ENCODE assay signal across 8 mouse cellular contexts in genomic region chr15:96802034-96802728, GRCm38 (mm10).
A peak's percentile ranks its signal among the peaks of the same experiment; 100 is the strongest.
DNase-seq lines count a peak whose midpoint lies in the region; ATAC-seq and TF ChIP-seq lines count a peak whose summit lies in the region.
"Had no signal": no experiment of that assay in that cellular context is flagged by ENCODE, and none has a peak within 500 bp of the region (broad histone marks: within the 10 kb centered on the region; RNA-seq: fewer than 3 reads in every experiment).

No protein-coding gene starts in this region.

- peaks cover 14% of the 10 kb centered on the region for H3K4me1 ChIP-seq in heart, postnatal 0 days (ENCODE audit: control insufficient read depth, insufficient read depth)
- no peaks in the 10 kb centered on the region for H3K4me1 ChIP-seq in midbrain, postnatal 0 days (ENCODE audit: insufficient read depth, low read length)

- H3K36me3 ChIP-seq in heart, postnatal 0 days (replicated peaks; ENCODE audit: control insufficient read depth, insufficient read depth, low read length): no peaks in the 10 kb centered on the region
- H3K36me3 ChIP-seq in midbrain, postnatal 0 days (ENCODE audit: insufficient read depth, low read length): no peaks in the 10 kb centered on the region

- peak overlapping the region; percentile 49 for H3K27ac ChIP-seq in heart, postnatal 0 days (ENCODE audit: low read depth)
- H3K27ac ChIP-seq in midbrain, postnatal 0 days (ENCODE audit: low read depth, low read length): no peak overlapping the region
- H3K27ac ChIP-seq: heart, adult 2 months had no signal

- ATAC-seq in heart, postnatal 0 days (ENCODE audit: insufficient read depth, low read depth): no peak
- no peak for ATAC-seq in midbrain, postnatal 0 days (ENCODE audit: low FRiP score)

- no peak for TF ChIP-seq CTCF in heart, postnatal 0 days (IDR thresholded peaks at IDR 0.05; ENCODE audit: low read depth)
- TF ChIP-seq CTCF in midbrain, postnatal 0 days (IDR thresholded peaks at IDR 0.05): no peak

- H3K4me2 ChIP-seq in heart, postnatal 0 days (ENCODE audit: low read depth, low read length): no peak overlapping the region
- no peak overlapping the region for H3K4me2 ChIP-seq in midbrain, postnatal 0 days (ENCODE audit: low read depth, low read length, poor library complexity, severe bottlenecking)

- no peaks in the 10 kb centered on the region for H3K9me3 ChIP-seq in heart, postnatal 0 days (replicated peaks; ENCODE audit: control insufficient read depth, low read length)
- no peaks in the 10 kb centered on the region for H3K9me3 ChIP-seq in midbrain, postnatal 0 days (ENCODE audit: low read length)

- H3K27me3 ChIP-seq in heart, postnatal 0 days (ENCODE audit: control insufficient read depth, insufficient read depth, low read length): no peaks in the 10 kb centered on the region
- H3K27me3 ChIP-seq in midbrain, postnatal 0 days (ENCODE audit: insufficient read depth, low read length): no peaks in the 10 kb centered on the region

- no peak for TF ChIP-seq EP300 in heart, postnatal 0 days (IDR thresholded peaks at IDR 0.05; ENCODE audit: low read depth)

- no peak overlapping the region for H3K4me3 ChIP-seq in heart, postnatal 0 days (ENCODE audit: low read depth, low read length)
- no peak overlapping the region for H3K4me3 ChIP-seq in midbrain, postnatal 0 days (ENCODE audit: low read depth, low read length)
- H3K4me3 ChIP-seq: heart, adult 2 months had no signal

- H3K9ac ChIP-seq in heart, postnatal 0 days (replicated peaks; ENCODE audit: low read depth, low read length): no peak overlapping the region
- H3K9ac ChIP-seq in midbrain, postnatal 0 days (replicated peaks; ENCODE audit: low read length, poor library complexity, severe bottlenecking): no peak overlapping the region

- WGBS in heart, postnatal 0 days: 51% methylated on average over 9 of the region's 9 CpGs
- 81% methylated on average over 9 of the region's 9 CpGs for WGBS in midbrain, postnatal 0 days

- DNase-seq in 416B (ENCODE audit: low read depth) (peak; percentile 81), MN1 (ENCODE audit: low spot score) (peak; percentile 24)
- DNase-seq in heart, postnatal 0 days (ENCODE audit: low spot score): no peak
- DNase-seq in lung, postnatal 10 days: peak; percentile 62
- no peak for DNase-seq in midbrain, postnatal 0 days (ENCODE audit: low spot score)
- DNase-seq in right cerebral cortex, adult 18-20 months: no peak
- no peak for DNase-seq in layer of hippocampus, adult 9-11 months

Comparison
In these comparisons a context has a peak if more than half of its experiments do, and no peak if none do; other contexts are left out.
1. DNase-seq: peak in 416B (single experiment), MN1 (single experiment) and lung, postnatal 10 days (single experiment); none in heart, postnatal 0 days (single experiment), midbrain, postnatal 0 days (single experiment), right cerebral cortex, adult 18-20 months (single experiment) and layer of hippocampus, adult 9-11 months (single experiment).